Mouse (Mus musculus) limb, embryonic 11.5 days (tissue): Measurements from ENCODE around the gene Eed. TPM values are rescaled to one million over a fixed set of nuclear protein-coding genes. Genes with fewer than 3 reads are reported as not detected.

Experiments used
- ATAC-seq: fragments of 200-750 bp; cut with Nextera tagmentation; 2 replicates; pipeline ENCODE4 v1.8.0; 2017; ENCODE audit warnings: low read depth; ENCODE audit not compliant: insufficient number of reproducible peaks, low FRiP score, low TSS enrichment
- DNase-seq: peaks from one replicate; pipeline ENCODE4 v3.0.0-alpha.2; 2015; ENCODE audit warnings: low spot score
- H3K27ac ChIP-seq: fragments of 300-500 bp; sonication (generic); replicated peaks from 2 replicates; pipeline ENCODE4 v1.5.1; 2014; ENCODE audit warnings: low read depth, mild to moderate bottlenecking, low read length
- H3K27me3 ChIP-seq: fragments of 300-500 bp; sonication (generic); 2 replicates; pipeline ENCODE4 v1.6.1; 2014; ENCODE audit warnings: mild to moderate bottlenecking, low read length, mixed read lengths; ENCODE audit not compliant: control insufficient read depth, insufficient read depth
- H3K36me3 ChIP-seq: fragments of 300-500 bp; sonication (generic); 2 replicates; pipeline ENCODE4 v1.6.1; 2014; ENCODE audit warnings: mild to moderate bottlenecking, low read length, moderate library complexity, mixed read lengths; ENCODE audit not compliant: control insufficient read depth, insufficient read depth
- H3K4me1 ChIP-seq: fragments of 300-500 bp; sonication (generic); 2 replicates; pipeline ENCODE4 v1.6.1; 2014; ENCODE audit warnings: low read length, mixed read lengths; ENCODE audit not compliant: control insufficient read depth, insufficient read depth
- H3K4me2 ChIP-seq: fragments of 300-500 bp; sonication (generic); 2 replicates; pipeline ENCODE4 v1.6.1; 2014; ENCODE audit warnings: low read depth, mild to moderate bottlenecking, moderate library complexity; ENCODE audit not compliant: severe bottlenecking
- H3K4me3 ChIP-seq: fragments of 300-500 bp; sonication (generic); 2 replicates; pipeline ENCODE4 v1.5.1; 2014; ENCODE audit warnings: low read depth, low read length
- H3K9ac ChIP-seq: fragments of 300-500 bp; sonication (generic); 2 replicates; pipeline ENCODE4 v1.6.1; 2014; ENCODE audit warnings: mild to moderate bottlenecking, low read length
- H3K9me3 ChIP-seq: fragments of 300-500 bp; sonication (generic); 2 replicates; pipeline ENCODE4 v1.6.1; 2016; ENCODE audit warnings: low read length; ENCODE audit not compliant: control insufficient read depth
- WGBS: fragments of 180-500 bp; shearing (Covaris S2); extraction: QIAGEN DNeasy Blood & Tissue Kit; methylation state at CpG from one replicate; pipeline ENCODE4 v1.1.7; 2014; 5-methylcytosine and 5-hydroxymethylcytosine counted together
- polyA plus RNA-seq: library from polyadenylated mRNA; unstranded; fragments of >200 nt; fragmentation: Nextera tagmentation; extraction: Ambion mirVana; gene quantifications from 2 replicates; pipeline ENCODE4 v1.2.1, GENCODE M21; 2014

Gene Eed
- 93.3 and 98.1 TPM in 2 replicates for polyA plus RNA-seq

- H3K9me3 ChIP-seq = no peaks in the 10 kb centered on the region
- no peaks in the 10 kb centered on the region for H3K36me3 ChIP-seq
- peak within 1 kb of the TSS; percentile 44 for H3K4me2 ChIP-seq
- no peaks in the 10 kb centered on the region for H3K27me3 ChIP-seq
- H3K4me3 ChIP-seq = peak within 1 kb of the TSS; percentile 80
- ATAC-seq (peak; percentile 88), DNase-seq (peak; percentile 96)
- H3K27ac ChIP-seq = peak within 1 kb of the TSS; percentile 99
- H3K4me1 ChIP-seq = peaks cover 5% of the 10 kb centered on the region; the same call in 1 of the 2 replicates
- peak within 1 kb of the TSS; percentile 93 for H3K9ac ChIP-seq
- WGBS = under 1% methylated on average over 87 of the region's 87 CpGs
Observed at GRCm38 (mm10) chr7:89980485-89981422, at the start of gene Eed. TSS of gene Eed (minus strand) at chr7:89980983.

DNA sequence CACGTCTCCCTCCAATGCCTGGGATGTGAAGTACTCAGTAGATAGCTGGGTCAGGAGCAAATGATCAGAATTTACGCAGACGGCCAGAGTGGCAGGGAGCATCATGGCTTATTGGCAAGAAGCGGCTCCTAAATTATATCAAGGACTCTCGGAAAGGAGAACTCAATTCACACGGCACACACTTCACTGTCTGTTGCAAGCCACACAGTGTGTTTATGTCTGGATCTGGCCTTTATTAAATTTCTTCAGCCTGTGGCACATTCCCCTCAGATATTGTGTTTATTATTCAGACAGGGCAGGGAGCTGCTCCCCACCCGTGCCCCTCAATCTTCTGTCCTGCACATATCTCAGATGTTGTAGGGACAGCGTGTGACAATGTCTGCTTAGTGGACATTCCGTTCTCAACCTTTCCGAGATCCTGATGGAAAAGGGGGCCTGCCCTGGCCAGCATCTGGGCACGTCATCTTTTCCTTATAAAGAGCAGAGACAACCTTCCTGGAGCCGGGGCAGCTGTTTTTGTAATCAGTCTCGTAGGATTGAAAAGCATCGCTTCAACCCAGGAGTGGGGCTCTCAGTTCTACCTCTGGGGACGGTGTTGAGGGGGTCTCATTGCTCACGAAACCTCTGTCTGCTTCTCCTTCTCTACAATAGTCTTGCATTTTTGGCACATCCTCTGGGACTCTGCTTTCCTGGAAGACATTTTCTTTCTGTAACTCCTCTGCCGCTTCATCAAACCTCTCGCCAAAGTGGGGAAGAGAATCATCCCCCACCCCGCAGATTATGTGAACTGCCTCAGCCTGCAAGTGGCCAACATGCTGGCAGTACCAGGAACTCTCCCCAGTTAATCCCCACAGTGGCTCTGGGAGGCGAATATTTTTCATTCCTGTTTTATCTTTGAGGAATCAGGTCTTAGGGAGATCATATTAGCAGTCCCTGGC is 49.0 kb upstream of the Eed start:
- WGBS = 51% methylated on average over 20 of the region's 20 CpGs
- Histone ChIP-seq H3K36me3 (no peaks in the 10 kb centered on the region), H3K27me3 (no peaks in the 10 kb centered on the region), H3K4me3 (no peak overlapping the region), H3K9ac (no peak overlapping the region), H3K27ac (peak overlapping the region; percentile 36; the same call in 1 of the 2 replicates), H3K4me2 (peak overlapping the region; percentile 30; the same call in 1 of the 2 replicates), H3K4me1 (peaks cover 19% of the 10 kb centered on the region), H3K9me3 (no peaks in the 10 kb centered on the region)
- DNase-seq (peak; percentile 49), ATAC-seq (peak; percentile 52; the same call in 1 of the 2 replicates)

DNA sequence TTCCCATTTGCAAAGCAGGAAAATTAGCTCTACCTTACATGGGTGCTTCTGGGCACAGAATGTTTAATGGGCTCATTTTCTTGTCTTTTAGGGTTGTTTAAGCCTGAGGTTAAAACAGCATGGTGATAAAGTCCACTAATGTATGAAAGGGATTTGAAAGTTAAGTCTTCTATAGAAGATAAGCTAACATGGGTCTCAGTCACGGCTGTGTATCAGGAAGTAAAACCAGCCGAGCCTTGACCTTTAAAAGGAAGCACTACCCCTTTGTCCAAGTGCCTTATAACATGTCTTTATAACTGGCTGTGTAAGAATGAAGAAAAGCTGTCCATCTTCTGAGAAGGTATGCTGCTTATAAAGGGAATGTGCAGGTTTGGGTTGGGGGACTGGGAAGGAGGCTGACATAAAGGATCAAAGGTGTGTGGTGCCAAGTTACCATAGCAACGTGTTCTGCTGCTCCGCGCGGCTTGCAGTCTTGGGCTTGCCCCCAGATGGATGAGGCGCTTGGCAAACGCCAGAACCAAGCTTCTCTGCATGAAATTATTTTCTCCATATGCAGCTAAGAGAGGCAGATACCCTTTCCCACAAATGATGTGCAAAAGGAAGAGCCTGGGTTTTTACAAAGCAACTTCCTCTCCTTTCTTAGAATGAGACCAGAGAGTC is 48.2 kb upstream of the Eed start:
- Histone ChIP-seq H3K4me3 (no peak overlapping the region), H3K4me1 (peaks cover 19% of the 10 kb centered on the region), H3K4me2 (peak overlapping the region; percentile 30; the same call in 1 of the 2 replicates), H3K9ac (no peak overlapping the region), H3K27me3 (no peaks in the 10 kb centered on the region), H3K9me3 (no peaks in the 10 kb centered on the region), H3K27ac (0 out of 2 replicates have a peak overlapping the region, but pooled peaks have one; percentile 36), H3K36me3 (no peaks in the 10 kb centered on the region)
- WGBS = 10% methylated on average over 8 of the region's 8 CpGs
- ATAC-seq = peak; percentile 70; the same call in 1 of the 2 replicates
- peak; percentile 53 for DNase-seq

DNA sequence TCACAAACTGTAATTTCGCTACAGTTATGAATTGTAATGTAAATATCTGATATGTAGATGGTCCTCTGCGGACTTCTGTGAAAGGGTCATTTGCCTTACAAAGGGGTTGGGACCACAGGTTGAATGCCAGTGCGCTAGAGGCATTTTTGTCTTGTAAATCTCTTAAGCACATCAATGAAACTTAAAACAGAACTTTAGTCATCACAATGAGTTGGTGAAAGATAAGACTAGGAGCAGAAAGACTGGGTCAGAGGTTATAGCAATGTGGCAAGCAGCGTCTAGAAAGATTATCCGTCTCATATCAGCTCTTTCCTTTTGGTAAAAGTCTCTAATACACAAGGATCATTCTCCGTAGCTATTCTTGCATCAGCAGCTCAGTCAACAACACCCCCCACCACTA is 44.2 kb upstream of the Eed start:
- Histone ChIP-seq H3K4me2 (no peak overlapping the region), H3K9ac (no peak overlapping the region), H3K4me1 (peaks cover 8% of the 10 kb centered on the region), H3K36me3 (no peaks in the 10 kb centered on the region), H3K27me3 (no peaks in the 10 kb centered on the region), H3K4me3 (no peak overlapping the region), H3K27ac (no peak overlapping the region), H3K9me3 (no peaks in the 10 kb centered on the region)
- ATAC-seq (no peak), DNase-seq (no peak)
- 69% methylated on average over 6 of the region's 6 CpGs for WGBS

- H3K36me3 ChIP-seq = no peaks in the 10 kb centered on the region
- H3K9me3 ChIP-seq = no peaks in the 10 kb centered on the region
- H3K27me3 ChIP-seq = no peaks in the 10 kb centered on the region
- H3K4me3 ChIP-seq = no peak overlapping the region
- no peak overlapping the region for H3K27ac ChIP-seq
- WGBS = 62% methylated on average over 8 of the region's 9 CpGs
- H3K4me1 ChIP-seq = no peaks in the 10 kb centered on the region
- ATAC-seq = no peak
- no peak for DNase-seq
- no peak overlapping the region for H3K9ac ChIP-seq
- no peak overlapping the region for H3K4me2 ChIP-seq
Observed at GRCm38 (mm10) chr7:90022974-90023707, 42.4 kb upstream of the Eed start.

DNA sequence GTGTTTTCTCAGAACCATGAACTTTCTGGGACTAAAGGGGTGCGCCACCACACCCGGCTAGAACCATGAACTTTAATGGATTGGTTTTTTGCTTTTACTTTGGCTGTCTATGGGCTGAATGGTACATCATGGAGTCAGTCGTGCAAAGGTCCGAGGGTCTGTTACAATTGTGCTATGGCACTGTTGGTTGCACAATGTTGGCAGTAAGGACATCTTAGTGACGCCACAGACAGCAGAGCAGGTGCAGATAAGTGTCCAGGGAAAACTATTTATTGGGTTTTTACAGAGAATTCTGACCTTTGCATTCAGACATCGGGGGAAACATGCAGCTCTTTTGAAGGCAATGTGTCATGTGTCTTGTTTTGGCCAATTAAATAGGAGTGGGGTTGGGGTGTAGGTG is 39.5 kb upstream of the Eed start:
- ATAC-seq = no peak

DNA sequence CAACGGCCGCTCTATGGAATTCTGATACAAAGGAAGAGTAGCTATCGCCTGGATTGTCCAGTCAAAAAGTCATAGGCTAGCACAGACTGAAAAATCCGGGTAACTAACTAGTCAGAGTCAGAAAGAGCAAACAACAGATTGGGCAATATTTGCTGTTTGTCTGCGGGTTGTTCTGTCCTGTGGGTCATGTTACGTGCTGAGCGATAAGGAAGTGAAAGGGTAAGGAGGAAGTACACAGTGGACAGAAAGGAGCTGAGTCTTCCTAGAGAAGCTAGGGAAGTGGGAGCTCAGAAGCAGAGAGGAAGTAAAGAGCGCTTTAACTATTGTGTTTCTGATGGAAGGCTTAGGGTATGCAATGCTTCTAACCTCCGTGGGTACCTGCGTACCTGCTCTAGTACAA is 38.8 kb upstream of the Eed start:
- Histone ChIP-seq H3K4me2 (no peak overlapping the region), H3K27me3 (no peaks in the 10 kb centered on the region), H3K9me3 (no peaks in the 10 kb centered on the region), H3K27ac (no peak overlapping the region), H3K4me1 (no peaks in the 10 kb centered on the region), H3K4me3 (no peak overlapping the region), H3K9ac (no peak overlapping the region), H3K36me3 (no peaks in the 10 kb centered on the region)
- ATAC-seq = no peak
- no peak for DNase-seq
- whole genome bisulfite sequencing = 86% methylated on average over 10 of the region's 10 CpGs

More for the DNA sequence above, 39.5 kb upstream of the Eed start:
- Histone ChIP-seq H3K36me3 (no peaks in the 10 kb centered on the region), H3K27ac (no peak overlapping the region), H3K4me2 (no peak overlapping the region), H3K9ac (no peak overlapping the region), H3K4me1 (no peaks in the 10 kb centered on the region), H3K9me3 (no peaks in the 10 kb centered on the region), H3K27me3 (no peaks in the 10 kb centered on the region), H3K4me3 (no peak overlapping the region)
- DNase-seq = no peak
- 91% methylated on average over 6 of the region's 6 CpGs for WGBS
